ENCODE assay signal across 1 mouse cellular context in the genomic region with DNA sequence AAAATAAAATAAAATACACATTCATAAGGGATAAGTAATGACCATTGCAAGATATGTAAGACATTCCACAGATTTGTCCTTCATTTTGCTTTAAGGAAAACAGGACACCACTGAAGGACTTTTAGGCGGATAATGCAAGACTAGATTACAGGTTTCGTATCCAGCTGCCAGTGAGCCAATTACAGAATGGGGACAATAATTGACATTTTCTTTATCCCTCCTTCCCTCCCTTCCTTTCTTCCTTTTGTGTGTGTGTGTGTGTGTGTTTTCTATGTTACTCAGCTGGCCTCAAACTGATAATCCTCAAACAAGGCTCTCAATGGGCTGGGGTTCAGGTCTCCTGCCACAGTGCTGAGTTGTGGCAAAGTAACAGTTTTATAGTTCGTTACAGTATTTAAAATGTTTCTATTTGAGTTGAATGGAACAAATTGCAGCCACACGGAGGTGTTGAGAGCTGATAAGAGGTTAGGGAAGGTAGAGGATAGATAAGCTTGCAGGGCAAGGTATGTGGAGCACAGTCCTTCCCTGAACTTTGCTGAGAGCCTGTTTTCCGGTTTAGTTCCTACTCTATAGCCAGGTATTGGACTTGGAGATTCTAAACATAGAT.
TF ChIP-seq lines count a peak whose summit lies in the region.

No protein-coding gene starts in this region.

TF ChIP-seq in CH12.LX, 34 proteins besides CTCF, POLR2A, EP300 and RAD21 (continued from another document):
- TF ChIP-seq PAX5 (IDR thresholded peaks at IDR 0.05; ENCODE audit: low read length): no peak
- TF ChIP-seq TBP (conservative IDR thresholded peaks at IDR 0.05; ENCODE audit: low read depth, low read length): no peak
- TF ChIP-seq IRF4 (IDR thresholded peaks at IDR 0.05; ENCODE audit: low read depth, low read length): no peak
- TF ChIP-seq MAFK (IDR thresholded peaks at IDR 0.05; ENCODE audit: insufficient replicate concordance, low read length): no peak
- TF ChIP-seq ELF1 (IDR thresholded peaks at IDR 0.05; ENCODE audit: low read depth, low read length): no peak
- TF ChIP-seq USF2 (conservative IDR thresholded peaks at IDR 0.05; ENCODE audit: low read depth, low read length): no peak
- no peak for TF ChIP-seq ZMIZ1 (IDR thresholded peaks at IDR 0.05; ENCODE audit: low read depth, low read length)
- no peak for TF ChIP-seq JUND (conservative IDR thresholded peaks at IDR 0.05; ENCODE audit: low read depth, low read length)
- no peak for TF ChIP-seq HCFC1 (IDR thresholded peaks at IDR 0.05; ENCODE audit: low read depth, low read length)
- TF ChIP-seq CHD2 (IDR thresholded peaks at IDR 0.05; ENCODE audit: low read length): no peak
- TF ChIP-seq POLR2AphosphoS2 (IDR thresholded peaks at IDR 0.05; ENCODE audit: low read depth, low read length): no peak
- no peak for TF ChIP-seq ZKSCAN1 (IDR thresholded peaks at IDR 0.05; ENCODE audit: borderline replicate concordance, low read depth, low read length)
- no peak for TF ChIP-seq E2F4 (IDR thresholded peaks at IDR 0.05; ENCODE audit: insufficient replicate concordance, low read depth, low read length)
- no peak for TF ChIP-seq MAZ (IDR thresholded peaks at IDR 0.05; ENCODE audit: low read depth, low read length)
- TF ChIP-seq NRF1 (IDR thresholded peaks at IDR 0.05; ENCODE audit: low read depth, low read length): no peak
- no peak for TF ChIP-seq ETS1 (conservative IDR thresholded peaks at IDR 0.05; ENCODE audit: low read depth, low read length)
TF ChIP-seq in CH12.LX: peak in this region for 0.
